Comparison of ENCODE assay signal across 13 mouse cellular contexts in genomic region chr7:66891431-66891830, GRCm38 (mm10). TPM values are rescaled to one million over a fixed set of nuclear protein-coding genes. Genes with fewer than 3 reads are reported as not detected.
"Had no signal": no experiment of that assay in that cellular context is flagged by ENCODE, and none has a peak within 500 bp of the region (broad histone marks: within the 10 kb centered on the region; RNA-seq: fewer than 3 reads in every experiment).

No protein-coding gene starts in this region.

- H3K4me2 ChIP-seq: liver, embryonic 13.5 days; lung, embryonic 15.5 days; neural tube, embryonic 12.5 days had no signal

- ATAC-seq: intestine, postnatal 0 days; liver, postnatal 0 days had no signal

- H3K27ac ChIP-seq: kidney, postnatal 0 days; liver, embryonic 13.5 days; lung, embryonic 15.5 days; neural tube, embryonic 12.5 days had no signal

- H3K36me3 ChIP-seq: liver, embryonic 13.5 days; lung, embryonic 15.5 days; neural tube, embryonic 12.5 days had no signal

- DNase-seq: kidney, adult 8-10 months; kidney, postnatal 36 days; layer of hippocampus, adult 9-11 months; layer of hippocampus, postnatal 36 days; liver, embryonic 13.5 days; liver, postnatal 0 days; lung, postnatal 14 days; midbrain, embryonic 14.5 days had no signal

- H3K27me3 ChIP-seq: liver, embryonic 13.5 days; lung, embryonic 15.5 days; neural tube, embryonic 12.5 days had no signal

- H3K4me1 ChIP-seq: liver, embryonic 13.5 days; neural tube, embryonic 12.5 days had no signal

- H3K9ac ChIP-seq: liver, embryonic 13.5 days; liver, postnatal 0 days; lung, embryonic 15.5 days; neural tube, embryonic 12.5 days had no signal

- H3K4me3 ChIP-seq: liver, embryonic 13.5 days; lung, embryonic 15.5 days; neural tube, embryonic 12.5 days had no signal

- H3K9me3 ChIP-seq: liver, embryonic 13.5 days; lung, embryonic 15.5 days; neural tube, embryonic 12.5 days had no signal

RNA-seq across cellular contexts. Expression of gene Adamts17, which starts 51.9 kb away (rescaled TPM):
- total RNA-seq: neutrophil, adult 5-6 weeks had no signal
